Comparison of ENCODE assay signal across 11 mouse cellular contexts in genomic region chr17:3369631-3370030, GRCm38 (mm10). TPM values are rescaled to one million over a fixed set of nuclear protein-coding genes. Genes with fewer than 3 reads are reported as not detected.
A peak's percentile ranks its signal among the peaks of the same experiment; 100 is the strongest.
DNase-seq lines count a peak whose midpoint lies in the region; ATAC-seq and TF ChIP-seq lines count a peak whose summit lies in the region.
"Had no signal": no experiment of that assay in that cellular context is flagged by ENCODE, and none has a peak within 500 bp of the region (broad histone marks: within the 10 kb centered on the region; RNA-seq: fewer than 3 reads in every experiment).

No protein-coding gene starts in this region.

- TF ChIP-seq CTCF in stomach, postnatal 0 days (IDR thresholded peaks at IDR 0.05; ENCODE audit: low read depth) = no peak

- no peaks in the 10 kb centered on the region for H3K27me3 ChIP-seq in heart, embryonic 10.5 days (ENCODE audit: insufficient read depth, poor library complexity, severe bottlenecking)
- H3K27me3 ChIP-seq in stomach, postnatal 0 days (ENCODE audit: control insufficient read depth, insufficient read depth, low read length) = no peaks in the 10 kb centered on the region
- no peaks in the 10 kb centered on the region for H3K27me3 ChIP-seq in midbrain, embryonic 15.5 days (replicated peaks)

- H3K27ac ChIP-seq in heart, embryonic 10.5 days = no peak overlapping the region
- H3K27ac ChIP-seq in stomach, postnatal 0 days (replicated peaks) = peak overlapping the region; percentile 56
- no peak overlapping the region for H3K27ac ChIP-seq in midbrain, embryonic 15.5 days

- 92% methylated on average over 4 of the region's 4 CpGs for WGBS in heart, embryonic 10.5 days
- WGBS in large intestine, adult 2 months = 13% methylated on average over 4 of the region's 4 CpGs
- 18% methylated on average over 4 of the region's 4 CpGs for WGBS in stomach, postnatal 0 days
- 90% methylated on average over 4 of the region's 4 CpGs for WGBS in midbrain, embryonic 15.5 days

- H3K9ac ChIP-seq in stomach, postnatal 0 days (ENCODE audit: low read length) = no peak overlapping the region
- H3K9ac ChIP-seq in midbrain, embryonic 15.5 days = no peak overlapping the region

- no peak overlapping the region for H3K4me3 ChIP-seq in heart, embryonic 10.5 days
- no peak overlapping the region for H3K4me3 ChIP-seq in stomach, postnatal 0 days (ENCODE audit: low read depth, low read length)
- no peak overlapping the region for H3K4me3 ChIP-seq in midbrain, embryonic 15.5 days

- no peaks in the 10 kb centered on the region for H3K36me3 ChIP-seq in heart, embryonic 10.5 days
- no peaks in the 10 kb centered on the region for H3K36me3 ChIP-seq in stomach, postnatal 0 days (ENCODE audit: control insufficient read depth, insufficient read depth, low read length)
- H3K36me3 ChIP-seq in midbrain, embryonic 15.5 days (replicated peaks) = no peaks in the 10 kb centered on the region

- no peak for TF ChIP-seq EP300 in stomach, postnatal 0 days (optimal IDR thresholded peaks at IDR 0.05)

- peak overlapping the region; percentile 31 for H3K4me2 ChIP-seq in stomach, postnatal 0 days (replicated peaks; ENCODE audit: low read depth)
- no peak overlapping the region for H3K4me2 ChIP-seq in midbrain, embryonic 15.5 days

- DNase-seq in heart, adult 18-20 months = peak; percentile 21 to 26
- DNase-seq in heart, embryonic 10.5 days (ENCODE audit: low spot score) = no peak
- peak; percentile 26 for DNase-seq in testis, postnatal 14 days (ENCODE audit: low spot score)
- DNase-seq in testis, postnatal 10 days (ENCODE audit: low spot score) = no peak
- DNase-seq in large intestine, adult 2 months (ENCODE audit: low read depth, low spot score) = peak; percentile 85
- DNase-seq in stomach, postnatal 0 days (ENCODE audit: low spot score) = peak; percentile 20
- DNase-seq: right cerebral cortex, adult 18-20 months; thymus, postnatal 36 days had no signal

- no peaks in the 10 kb centered on the region for H3K9me3 ChIP-seq in heart, embryonic 10.5 days
- no peaks in the 10 kb centered on the region for H3K9me3 ChIP-seq in stomach, postnatal 0 days (ENCODE audit: control insufficient read depth, low read length)
- no peaks in the 10 kb centered on the region for H3K9me3 ChIP-seq in midbrain, embryonic 15.5 days

- H3K4me1 ChIP-seq in heart, embryonic 10.5 days = no peaks in the 10 kb centered on the region
- H3K4me1 ChIP-seq in stomach, postnatal 0 days (replicated peaks; ENCODE audit: control insufficient read depth, insufficient read depth) = no peaks in the 10 kb centered on the region
- no peaks in the 10 kb centered on the region for H3K4me1 ChIP-seq in midbrain, embryonic 15.5 days

- ATAC-seq in stomach, postnatal 0 days (ENCODE audit: low FRiP score, low TSS enrichment) = peak; percentile 21; the same call in 1 of the 2 replicates
- ATAC-seq in midbrain, embryonic 15.5 days (replicated peaks) = no peak
- ATAC-seq in activated CD4-positive, CD25-positive, alpha-beta regulatory T cell, adult 4 months = no peak
- ATAC-seq: midbrain, embryonic 16.5 days had no signal

RNA-seq across cellular contexts. Expression of gene Tiam2, which starts 43.3 kb away (rescaled TPM):
- total RNA-seq in heart, adult 18-20 months (2021) = 1 to 10 TPM; 2.7 to 3.3 TPM
- 3.5 and 3.7 TPM in 2 replicates for polyA plus RNA-seq in heart, embryonic 10.5 days (2016; fragmentation: Nextera tagmentation; extraction: Ambion mirVana)
- 3.8 and 6.5 TPM in 2 replicates for polyA plus RNA-seq in large intestine, adult 2 months (2012; rRNA removed)
- polyA plus RNA-seq in stomach, postnatal 0 days (2015; fragmentation: Nextera tagmentation; extraction: Ambion mirVana) = 1.2 and 1.6 TPM in 2 replicates
- polyA plus RNA-seq in midbrain, embryonic 15.5 days (2015; fragmentation: Nextera tagmentation; extraction: Ambion mirVana) = 4.1 and 5.2 TPM in 2 replicates
- polyA plus RNA-seq in activated CD4-positive, CD25-positive, alpha-beta regulatory T cell, adult 4 months (2017; shearing (Covaris generic)) = 1 to 10 TPM; 1.0 to 1.7 TPM

Comparison
In these comparisons a context has a peak if more than half of its experiments do, and no peak if none do; other contexts are left out.
1. DNase-seq: peak in heart, adult 18-20 months (2 of 2), testis, postnatal 14 days (single experiment), large intestine, adult 2 months (single experiment) and stomach, postnatal 0 days (single experiment); none in heart, embryonic 10.5 days (single experiment) and testis, postnatal 10 days (single experiment).